Mouse (Mus musculus) adrenal gland, postnatal 14 days (tissue): ENCODE results near the gene Mafb. TPM values are rescaled to one million over a fixed set of nuclear protein-coding genes. Genes with fewer than 3 reads are reported as not detected.

Experiments used
- DNase-seq: peaks from one replicate; pipeline ENCODE4 v3.0.0; 2021; ENCODE audit warnings: mixed read lengths
- total RNA-seq: library from RNA; stranded (reverse); gene quantifications from 2 replicates; pipeline ENCODE4 v1.2.3, GENCODE M21; 2021

Gene Mafb
- total RNA-seq, 1 experiment from 2014 or later = 23.4 TPM

DNA sequence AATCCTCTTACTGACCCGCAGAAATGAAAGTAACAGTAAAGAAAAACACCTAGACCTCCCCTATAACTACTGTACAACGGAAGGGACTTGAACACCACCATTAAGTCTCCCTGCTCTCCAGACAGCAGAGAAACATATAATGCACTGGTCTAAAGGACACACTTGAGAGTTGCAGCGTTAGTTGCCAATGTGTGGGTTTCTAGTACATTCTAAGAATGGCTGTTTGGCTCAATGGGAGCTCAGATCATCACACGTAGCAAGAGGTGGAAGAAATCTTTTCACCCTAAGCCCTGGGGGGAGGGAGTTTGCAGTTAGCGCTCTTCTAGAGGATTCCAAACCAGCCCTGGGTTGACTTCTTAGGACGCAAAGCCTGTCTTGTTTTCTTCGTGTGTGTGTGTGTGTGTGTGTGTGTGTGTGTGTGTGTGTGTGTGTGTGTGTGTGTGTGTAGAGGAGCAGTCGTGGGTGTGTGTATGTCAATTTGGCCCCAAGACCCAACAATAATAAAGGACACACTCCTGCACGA lies 2.7 kb downstream of the Mafb start:
- no peak for DNase-seq

DNA sequence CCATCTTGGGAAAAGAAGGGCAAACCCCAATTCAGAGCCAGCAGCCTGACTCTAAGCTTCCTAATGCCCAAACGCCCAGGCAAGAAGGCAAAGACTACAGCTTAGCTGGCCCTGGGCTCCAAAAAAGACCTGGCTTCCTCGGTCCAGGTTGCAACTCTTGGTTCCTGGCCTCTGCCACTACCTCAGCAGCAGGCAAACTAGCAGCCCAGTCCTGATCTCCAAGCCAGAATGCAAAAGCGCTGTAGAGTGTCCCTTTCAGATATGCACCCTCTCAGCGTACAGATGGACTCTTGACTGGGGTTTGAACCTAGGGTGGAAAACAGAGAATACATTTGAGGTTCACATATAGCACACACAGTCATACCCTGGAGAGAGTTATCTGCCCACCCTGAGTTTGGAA lies 3.7 kb downstream of the Mafb start:
- DNase-seq = peak; percentile 2

DNA sequence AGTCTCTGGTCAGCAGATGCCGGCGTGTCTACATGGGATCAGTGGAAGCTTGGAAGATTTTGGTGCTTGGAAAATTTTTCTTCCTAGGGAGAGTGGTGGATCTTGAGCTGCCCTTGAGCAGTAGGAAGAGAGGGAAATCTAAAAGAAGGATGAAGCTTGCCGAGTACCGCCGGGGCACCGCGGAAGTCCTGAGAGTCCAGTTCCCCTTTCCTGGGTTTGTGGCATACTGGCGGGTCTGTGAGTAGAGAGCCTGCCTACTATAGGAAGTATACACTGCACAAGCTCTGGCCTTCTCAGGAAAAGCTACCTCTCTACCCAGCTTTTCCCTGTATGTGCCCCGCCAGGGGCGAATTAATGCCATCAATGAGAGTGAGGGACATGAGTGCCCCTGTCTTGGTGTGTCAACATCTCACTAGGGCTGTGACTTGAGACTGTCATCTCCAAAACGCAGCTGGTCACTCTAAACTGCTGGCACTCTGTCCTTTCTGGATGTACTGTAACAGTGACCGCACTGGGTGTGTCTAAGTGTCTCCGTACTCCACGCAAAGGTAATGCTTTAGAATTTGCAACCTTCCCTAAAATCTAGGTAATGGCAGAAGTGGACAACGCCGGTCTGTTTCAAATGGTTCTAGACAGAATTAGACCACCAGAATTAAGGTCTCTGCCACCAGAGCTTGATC lies 5.3 kb downstream of the Mafb start:
- DNase-seq = no peak

DNA sequence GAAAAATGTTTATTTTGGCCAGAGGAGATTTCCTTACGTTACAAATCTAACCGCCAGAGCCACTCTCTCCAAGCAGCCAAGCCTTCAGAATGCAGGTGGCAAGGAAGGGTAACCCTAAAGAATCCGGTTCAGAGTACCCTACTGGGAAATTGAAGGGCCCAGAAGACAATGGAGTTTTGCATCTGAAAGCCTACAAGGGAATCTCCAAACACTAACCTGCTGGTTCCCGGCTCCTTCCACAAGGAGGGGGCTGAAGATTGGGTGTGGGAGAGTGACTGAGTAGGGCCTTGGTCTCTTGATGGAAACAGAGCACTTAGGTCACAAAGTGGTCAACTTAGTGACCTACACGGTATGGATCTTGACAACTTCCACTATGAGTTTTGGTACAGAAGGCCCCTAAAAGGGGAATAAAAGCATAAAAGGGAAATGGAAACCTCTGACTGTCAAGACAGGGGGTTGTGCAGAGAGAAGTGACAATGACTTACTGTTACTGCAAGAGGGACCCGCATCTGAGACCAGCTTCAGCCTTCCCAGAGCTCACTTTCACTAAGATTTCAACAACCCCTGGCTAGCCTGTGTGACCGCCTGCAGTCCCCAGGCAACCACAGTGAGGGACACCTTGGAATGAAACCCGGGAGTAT lies 6.5 kb downstream of the Mafb start:
- DNase-seq = no peak

DNA sequence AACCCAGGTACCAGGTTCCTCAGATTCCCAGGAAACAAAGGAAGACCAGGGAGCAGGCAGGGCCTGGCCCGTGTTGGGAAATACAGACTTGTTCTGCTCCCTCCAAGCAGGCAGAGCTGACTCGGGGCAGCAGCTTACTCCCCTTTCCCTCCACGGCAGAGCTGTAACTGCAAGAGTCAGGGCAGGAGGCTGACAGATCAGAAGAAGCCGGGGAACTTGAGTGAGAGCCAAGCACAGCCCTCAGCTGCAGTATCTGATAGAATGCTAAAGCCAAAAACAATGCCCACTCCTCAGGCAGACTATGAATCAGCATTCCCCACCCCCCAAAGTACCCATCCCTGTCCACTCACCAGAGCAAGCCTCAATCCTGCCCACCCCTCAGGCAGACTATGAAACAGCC lies 8.0 kb downstream of the Mafb start:
- DNase-seq = no peak

DNA sequence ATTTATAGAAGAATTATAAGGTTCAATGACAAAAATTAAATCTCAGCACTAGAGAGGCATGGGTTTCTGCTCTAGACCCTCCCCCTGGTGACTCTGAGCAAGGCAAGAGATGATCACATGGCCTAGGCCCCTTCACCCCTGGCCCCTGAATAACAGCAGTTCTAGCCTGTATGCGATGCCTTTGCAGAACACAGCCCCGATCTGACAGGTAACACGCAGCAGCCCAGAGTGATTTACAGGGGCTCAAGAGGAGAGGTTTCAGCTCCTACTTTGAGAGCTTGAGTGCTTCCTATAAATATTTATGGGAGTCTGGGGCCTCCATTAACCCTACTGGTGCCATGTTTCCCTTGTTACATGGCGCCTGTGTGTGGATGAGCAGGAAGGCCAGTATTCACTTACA lies 9.4 kb downstream of the Mafb start:
- no peak for DNase-seq

DNA sequence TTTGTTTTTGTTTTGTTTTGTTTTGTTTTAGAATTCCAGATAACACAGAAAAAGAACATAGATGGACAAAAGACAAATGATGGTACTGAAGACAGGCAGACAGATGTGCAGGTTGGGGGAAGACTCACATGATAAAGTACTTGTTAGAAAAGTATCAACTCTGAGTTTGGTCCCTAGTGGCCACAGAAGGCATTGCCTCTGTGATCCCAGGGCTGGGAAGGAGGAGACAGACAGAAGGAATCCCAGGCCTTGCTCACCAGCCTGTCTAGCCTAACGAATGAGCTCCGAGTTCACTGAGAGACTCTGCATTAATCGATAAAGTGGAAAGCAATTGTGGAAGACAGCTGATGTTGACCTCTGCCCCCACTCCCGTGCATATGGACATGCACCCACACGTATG lies 10.7 kb downstream of the Mafb start:
- DNase-seq = peak; percentile 49

DNA sequence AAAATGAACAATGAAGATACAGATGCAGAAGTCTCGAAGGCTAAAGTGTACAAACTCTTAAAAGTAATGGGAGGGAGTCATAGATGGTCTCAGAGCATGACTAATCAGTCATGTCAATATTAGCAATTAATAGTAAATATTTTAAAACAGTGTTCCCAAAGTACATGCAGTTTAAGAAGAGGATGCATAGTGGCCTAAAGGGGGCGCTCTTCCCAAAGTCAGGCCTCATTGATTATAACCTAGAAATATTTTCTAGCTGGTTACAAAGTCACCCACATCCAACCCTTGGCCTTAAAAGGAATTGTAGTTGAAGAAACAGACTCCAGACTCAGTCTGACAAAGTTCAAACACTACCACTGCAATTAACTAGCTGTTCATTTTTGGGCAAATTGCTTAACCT lies 12.5 kb downstream of the Mafb start:
- no peak for DNase-seq

DNA sequence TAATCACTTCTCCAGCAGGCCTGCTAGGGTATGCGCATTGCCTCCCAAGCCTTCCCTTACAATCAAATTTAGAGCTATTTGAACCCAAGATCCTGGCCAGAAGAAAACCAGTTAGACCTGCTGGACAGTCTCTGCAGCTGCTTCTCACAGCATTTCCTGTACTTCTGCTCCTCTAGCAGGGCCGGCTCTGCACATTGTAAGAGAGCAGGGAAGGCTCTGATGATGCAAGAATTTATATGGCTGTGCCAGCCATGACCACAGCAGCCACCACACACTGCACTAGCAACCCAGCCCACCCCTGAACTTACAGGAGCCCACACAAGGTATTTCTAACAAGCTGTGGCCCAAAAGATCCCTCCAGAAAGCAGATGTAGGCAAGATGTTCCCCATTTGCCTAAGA lies 13.3 kb downstream of the Mafb start:
- no peak for DNase-seq

DNA sequence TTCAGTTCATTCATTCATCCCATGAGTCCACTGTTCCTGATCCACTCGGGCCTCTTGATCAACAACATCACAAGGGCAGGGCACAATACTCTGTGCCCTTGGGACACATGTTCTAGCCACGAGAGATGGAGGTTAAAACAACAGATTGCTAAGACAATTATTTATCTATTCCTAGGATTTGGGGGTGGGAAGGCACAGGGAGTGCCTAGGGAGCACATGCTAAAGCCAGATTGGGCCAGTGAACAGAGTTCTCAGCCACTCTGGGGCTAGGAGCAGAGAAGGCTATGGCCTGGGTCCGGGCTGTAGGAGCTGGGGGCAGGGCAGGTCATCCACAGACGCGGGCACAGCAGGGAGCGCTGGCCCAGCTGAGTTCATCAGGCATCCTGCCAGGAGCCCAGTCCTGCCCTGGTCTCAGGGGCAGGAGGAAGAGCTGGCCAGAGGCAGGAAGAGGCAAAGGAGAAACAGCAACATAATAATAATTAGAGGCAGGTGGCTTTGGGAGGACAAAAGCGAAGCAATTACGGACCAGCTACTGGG lies 15.8 kb downstream of the Mafb start:
- DNase-seq = peak; percentile 88

DNA sequence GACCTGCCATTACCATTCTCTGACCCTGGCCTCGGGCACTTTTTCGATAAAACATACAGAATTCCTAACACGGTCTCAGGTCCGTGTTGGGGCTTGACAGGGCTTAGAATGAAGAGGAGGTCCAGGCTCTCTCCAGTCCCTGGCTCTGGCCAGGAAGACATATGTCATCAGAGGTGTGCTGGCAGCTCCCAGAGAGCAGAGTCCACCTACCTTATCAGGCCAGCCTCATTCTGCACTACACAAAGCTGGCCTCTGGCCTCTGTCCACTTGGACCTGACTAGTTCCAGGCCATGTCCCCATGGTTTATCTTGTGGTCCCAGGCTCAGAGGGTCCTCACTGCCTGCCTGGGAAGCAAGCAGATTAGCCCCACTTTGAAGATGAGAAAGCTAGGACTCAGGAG lies 17.3 kb downstream of the Mafb start:
- no peak for DNase-seq

DNA sequence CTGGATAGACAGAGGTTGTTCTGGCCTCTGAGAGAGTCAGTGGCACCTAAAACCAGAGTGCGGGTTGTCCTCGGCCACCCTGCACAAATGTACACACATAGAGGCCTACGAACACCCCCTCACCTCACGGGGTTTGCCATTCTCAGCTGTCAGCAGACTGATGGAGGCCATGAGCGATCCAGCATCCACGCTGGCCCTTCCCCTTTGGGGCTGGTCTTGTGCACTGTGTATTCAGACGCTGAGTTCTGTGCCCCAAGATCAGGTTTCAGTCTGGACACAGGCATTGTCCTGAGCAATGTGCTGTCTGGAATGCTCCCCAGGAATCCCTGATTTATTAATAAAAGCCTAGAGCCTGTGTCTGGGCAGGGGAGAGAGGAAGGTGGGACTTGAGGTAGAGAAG lies 18.1 kb downstream of the Mafb start:
- DNase-seq = no peak

DNA sequence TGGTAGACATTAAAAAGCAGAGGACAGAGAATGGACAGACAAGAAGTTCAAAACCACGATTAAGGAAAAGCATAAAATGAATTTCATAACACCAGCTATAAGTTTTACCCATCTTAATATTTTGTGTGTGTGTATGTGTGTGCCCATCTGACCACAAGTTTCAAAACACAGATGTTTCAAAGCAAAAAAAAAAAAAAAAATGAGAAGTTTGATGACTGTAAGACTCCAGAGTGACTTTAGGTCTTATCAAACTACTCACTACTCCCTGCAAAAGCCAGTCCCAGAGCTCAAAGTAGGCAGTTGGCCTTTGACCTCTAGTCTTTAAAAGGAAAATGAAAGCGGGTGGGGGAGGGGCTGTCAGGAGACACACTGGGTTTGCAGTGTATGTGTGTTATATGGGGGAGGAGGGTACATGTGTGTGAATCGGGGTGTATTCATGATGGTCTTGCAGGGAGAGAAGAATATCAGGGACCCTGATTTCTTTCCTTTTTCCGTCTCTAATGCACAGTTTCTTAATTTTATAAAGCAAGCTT lies 18.7 kb downstream of the Mafb start:
- DNase-seq = no peak

DNA sequence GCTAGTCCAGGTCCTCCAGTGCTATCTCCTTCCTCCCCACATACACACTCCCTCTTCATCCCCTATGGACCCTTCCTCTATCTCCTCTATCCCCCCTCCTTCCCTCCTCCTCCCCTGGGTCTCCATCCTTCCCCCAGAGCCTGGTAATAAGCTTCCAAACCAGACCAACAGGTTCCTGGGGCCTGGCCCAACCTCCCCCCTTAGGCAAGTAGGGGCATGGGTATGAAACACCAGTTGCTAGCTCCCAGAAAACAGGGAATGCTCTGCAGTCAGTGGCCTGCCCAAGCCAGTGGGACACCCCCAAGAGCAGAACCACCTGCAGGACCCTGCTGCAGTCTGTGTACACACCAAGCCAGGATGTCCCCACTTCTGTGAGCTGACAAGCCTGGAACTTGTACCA lies 21.2 kb downstream of the Mafb start:
- DNase-seq = no peak

DNA sequence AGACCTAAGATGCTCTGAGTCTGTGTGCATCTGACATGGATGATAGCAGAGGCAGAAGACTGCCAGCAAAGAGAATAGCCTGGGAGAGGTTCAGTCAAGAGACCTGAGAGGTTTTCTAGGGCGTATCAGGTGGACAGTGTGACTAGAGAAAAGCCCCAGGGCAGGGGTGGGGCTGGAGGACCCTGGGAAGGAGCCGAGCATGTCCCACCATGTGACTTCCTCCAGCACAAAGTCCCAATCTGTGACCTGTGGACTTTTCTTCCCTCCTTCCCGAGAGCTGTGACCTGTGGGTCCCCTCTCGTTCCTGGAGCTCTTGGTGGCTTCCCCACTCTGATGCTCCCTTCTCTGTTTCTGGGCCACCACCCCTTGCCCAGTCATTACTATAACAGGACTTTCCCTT lies 26.7 kb downstream of the Mafb start:
- no peak for DNase-seq

DNA sequence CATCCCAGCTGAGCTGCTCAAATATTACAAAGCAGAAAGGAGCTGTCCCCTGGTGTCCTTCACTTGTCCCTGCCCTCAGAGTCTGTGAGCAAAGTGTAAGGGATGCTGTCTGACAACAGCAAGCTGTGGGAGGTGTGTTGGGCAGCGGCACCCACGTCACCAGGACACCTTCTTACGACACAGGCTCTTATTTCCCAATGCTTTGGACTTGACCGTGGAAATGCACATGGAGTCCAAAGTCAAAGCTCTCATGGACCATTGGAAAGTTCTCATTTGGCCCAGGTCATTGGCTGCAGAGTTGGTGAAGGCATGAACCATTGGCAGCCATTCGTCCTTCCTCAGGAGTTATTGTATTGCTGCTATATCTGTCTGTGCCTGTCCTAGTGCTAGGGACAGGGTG lies 27.3 kb downstream of the Mafb start:
- peak; percentile 38 for DNase-seq

DNA sequence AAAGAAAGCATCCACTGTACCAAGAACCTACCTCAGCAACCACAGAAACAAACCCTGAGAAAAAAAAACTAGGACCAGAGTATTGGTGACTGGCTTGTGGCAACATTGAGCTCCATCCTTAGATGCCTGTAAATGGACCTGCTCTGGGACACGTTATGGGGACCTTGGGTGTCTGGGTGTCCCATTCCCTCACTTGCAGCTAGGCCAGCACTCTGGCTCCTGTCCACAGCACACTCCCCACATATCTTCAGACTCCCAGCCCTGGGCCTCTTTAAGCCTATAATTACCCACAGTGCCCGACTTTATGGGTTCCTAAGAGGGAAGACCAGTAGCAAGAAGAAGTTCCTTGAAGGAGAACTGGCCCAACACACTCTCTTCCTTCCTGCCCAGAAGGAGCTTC lies 30.8 kb downstream of the Mafb start:
- no peak for DNase-seq

DNA sequence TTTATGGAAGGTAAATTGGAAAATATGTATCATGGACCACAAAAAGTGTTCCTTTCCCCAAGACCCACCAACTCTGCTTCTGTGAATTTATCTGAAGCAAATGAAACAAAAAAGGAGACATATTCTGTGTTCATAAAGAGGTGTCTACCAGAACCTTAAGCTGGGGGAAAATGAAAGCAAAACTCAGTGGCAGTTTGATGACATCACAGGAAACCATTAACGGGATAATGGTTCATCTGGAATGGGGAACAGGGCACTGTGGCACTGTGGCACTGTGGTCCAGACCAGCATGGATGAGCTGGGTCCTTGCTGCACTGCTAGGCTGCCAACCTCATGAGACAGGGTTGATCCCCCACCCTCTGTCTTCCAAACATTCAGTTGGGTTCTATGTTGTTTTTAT lies 31.8 kb downstream of the Mafb start:
- no peak for DNase-seq

DNA sequence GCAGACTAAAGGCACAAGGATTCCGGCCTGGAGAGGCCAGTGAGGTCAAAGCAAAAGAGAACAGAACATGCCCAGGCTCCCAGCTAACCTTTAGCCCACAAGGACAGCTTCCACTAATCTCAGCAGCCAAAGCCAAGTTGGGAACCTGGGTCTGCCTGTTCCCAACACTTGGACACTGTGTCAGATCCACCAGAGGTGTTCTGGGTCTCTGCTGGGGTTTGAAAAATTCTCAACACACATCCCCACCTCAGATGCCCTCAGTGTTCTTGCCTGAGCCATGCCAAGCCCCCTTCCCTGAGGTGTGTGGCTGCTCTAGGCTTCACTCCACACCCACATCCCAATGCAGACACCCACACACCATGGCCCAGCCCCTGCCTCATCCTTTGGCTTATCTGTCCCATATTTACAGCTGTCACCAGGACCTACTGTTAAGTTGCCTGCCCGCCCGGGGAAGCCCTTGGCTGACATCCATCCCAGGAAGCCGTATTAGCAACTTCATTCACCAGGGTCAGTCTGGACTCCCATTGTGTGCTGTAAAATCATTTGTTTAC lies 32.7 kb downstream of the Mafb start, which contains the start of gene Gm826:
Gene Gm826 (minus strand): TSS at position 52 of the 551 bp plus-strand sequence.
- DNase-seq = peak; percentile 66

DNA sequence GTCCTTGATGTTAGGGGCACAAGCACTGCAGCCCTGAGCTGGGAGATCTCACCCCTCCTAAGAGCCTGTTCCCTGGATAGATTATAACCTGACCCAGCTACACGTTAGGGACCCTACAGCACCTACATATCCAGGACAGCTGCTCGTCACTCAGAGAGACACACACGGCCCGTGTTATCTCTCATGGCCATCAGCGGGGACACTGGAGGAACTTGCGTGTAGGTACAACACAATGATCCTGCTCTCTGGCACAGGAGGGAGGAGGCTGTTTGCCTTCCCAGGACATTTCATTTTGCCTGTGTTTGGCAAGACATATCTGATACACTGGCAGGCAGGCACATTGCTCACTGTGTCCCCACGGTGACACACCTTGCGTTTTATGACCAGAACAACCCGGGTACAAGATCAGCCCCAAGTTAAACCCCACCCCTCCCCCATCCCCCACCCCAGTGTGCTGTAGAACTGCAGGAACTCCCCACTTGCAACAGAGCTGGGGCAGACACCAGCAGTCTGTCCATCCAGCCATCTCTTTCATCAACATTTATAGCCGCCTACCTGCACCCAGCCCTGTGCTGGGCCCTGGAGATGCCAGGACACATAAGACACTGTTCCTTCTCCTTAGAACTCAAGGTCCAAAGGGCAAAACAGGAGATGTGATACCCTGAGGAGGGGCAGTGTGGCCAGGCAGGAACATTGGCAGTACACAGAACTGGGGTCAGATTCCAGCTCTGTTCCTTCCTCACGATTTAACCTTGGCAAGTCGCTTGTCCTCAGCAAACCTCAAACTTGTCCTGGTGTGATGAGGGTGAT lies 34.1 kb downstream of the Mafb start:
- DNase-seq = no peak

DNA sequence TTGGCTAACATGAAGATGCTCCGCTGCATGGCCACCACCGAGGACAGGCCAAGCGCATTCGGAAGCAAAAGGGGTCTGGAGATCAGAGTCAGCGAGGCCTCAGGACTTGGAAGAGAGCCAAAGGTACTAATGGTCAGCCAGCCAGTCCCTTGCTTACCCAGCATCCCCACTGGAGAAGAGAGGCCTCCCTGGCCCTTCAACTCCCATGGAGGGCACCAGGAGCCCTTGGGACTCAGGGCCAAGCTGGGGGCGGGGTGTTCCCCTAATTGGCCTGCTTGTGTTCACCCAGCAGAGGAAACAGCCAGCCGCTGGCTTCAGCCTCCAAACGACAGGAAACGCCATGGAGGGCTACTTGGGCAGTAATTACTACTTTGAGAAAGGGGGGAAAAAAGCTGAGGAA lies 38.0 kb downstream of the Mafb start:
- DNase-seq = peak; percentile 64

DNA sequence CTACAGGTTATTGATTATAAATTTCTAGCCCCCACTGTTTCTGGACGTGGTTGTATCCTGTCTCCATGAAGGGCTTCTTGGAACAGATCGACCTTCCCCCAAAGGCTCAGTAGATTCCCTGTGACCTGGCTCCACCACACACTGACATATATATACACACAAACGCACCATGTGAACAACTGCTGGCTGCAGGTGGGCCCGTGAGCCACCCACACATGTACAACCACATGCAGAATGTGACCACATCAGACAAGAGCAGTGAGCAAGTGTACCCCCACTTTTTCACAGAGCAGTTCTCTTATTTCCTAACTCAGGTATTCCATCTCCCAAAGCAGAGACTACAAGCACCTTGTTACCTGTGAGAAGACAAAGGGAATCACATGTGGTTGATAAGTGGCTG lies 39.1 kb downstream of the Mafb start:
- DNase-seq = no peak
